Mouse (Mus musculus): ENCODE data around the gene Rex1bd. TPM values are rescaled to one million over a fixed set of nuclear protein-coding genes. Genes with fewer than 3 reads are reported as not detected.
A peak's percentile ranks its signal among the peaks of the same experiment; 100 is the strongest.

The Rex1bd gene
- polyA plus RNA-seq, 1 experiment from 2014 or later = 138 TPM

DNA sequence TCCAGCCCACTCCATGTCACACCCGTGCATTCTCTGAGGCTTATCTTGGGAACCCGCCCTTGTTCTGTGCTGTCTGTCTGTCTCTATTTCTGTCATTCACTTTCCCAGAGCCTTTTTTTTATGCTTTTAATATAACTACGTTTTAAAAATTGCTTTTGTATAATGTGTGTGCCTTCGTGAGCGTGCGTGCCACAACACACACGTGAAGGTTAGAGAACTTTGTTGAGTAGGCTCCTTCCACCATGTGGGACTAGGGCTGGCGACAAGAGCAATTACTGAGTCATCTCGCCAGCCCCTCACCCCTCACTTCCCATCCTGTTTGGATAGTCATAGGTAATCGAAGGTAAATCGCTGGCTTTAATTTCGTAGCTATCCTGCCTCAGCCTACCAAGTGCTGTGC is 4.0 kb downstream of the Rex1bd start:
- Histone ChIP-seq H3K27ac (replicated peaks; ENCODE audit: low read depth, low read length) (no peak overlapping the region), H3K9ac (ENCODE audit: low read length) (peak overlapping the region; percentile 17; the same call in 1 of the 2 replicates), H3K4me3 (ENCODE audit: low read depth, low read length) (no peak overlapping the region), H3K36me3 (ENCODE audit: control insufficient read depth, insufficient read depth, low read length) (peaks cover 3% of the 10 kb centered on the region; the same call in 1 of the 2 replicates), H3K4me1 (ENCODE audit: control insufficient read depth, insufficient read depth, low read length) (peaks cover 45% of the 10 kb centered on the region), H3K9me3 (ENCODE audit: control insufficient read depth, low read length) (no peaks in the 10 kb centered on the region), H3K27me3 (ENCODE audit: control insufficient read depth, insufficient read depth, low read length) (0 out of 2 replicates have a peak, but pooled peaks cover 2% of the 10 kb centered on the region), H3K4me2 (ENCODE audit: low read depth, severe bottlenecking) (peak overlapping the region; percentile 21; the same call in 1 of the 2 replicates)
- DNase-seq (ENCODE audit: low spot score) = no peak
- WGBS = 30% methylated on average over 12 of the region's 12 CpGs
- ATAC-seq (ENCODE audit: insufficient number of reproducible peaks, low FRiP score, low TSS enrichment, low read depth) = no peak

DNA sequence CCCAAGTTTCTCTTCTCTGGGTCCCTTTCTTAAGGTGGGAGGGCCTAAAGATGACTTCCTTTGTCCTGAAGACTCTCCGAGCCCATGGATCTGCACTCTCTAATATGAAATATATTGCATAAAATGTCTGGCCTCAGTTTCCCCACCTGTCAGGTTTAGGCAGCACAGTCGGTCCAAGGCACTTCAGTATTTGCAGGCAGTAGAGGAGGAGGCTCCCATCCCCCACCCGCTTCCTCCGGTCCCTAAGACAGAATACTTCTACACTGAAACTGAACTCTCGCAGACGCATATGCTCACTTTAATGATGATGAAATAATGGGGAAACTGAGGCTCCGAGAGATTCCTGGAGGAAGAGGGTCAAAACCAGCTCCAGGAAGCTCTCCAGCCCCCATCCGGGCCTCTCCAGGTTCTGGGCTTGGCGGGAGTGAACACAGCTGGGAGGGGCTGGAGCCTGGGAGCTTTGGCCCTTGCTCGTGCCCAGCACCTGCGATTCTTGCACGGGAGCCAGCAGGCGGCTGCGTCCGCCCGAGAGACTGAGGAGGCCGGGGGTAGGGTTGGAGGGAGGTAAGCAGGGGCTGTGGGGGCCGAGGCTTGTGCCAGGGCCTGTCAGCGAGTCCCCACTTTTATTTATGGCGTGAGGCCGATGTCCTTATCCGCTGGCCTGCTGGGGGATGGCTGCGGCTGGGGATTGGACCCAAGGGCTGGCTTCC is 4.6 kb downstream of the Rex1bd start:
- no peak for ATAC-seq (ENCODE audit: insufficient number of reproducible peaks, low FRiP score, low TSS enrichment, low read depth)
- no peaks in the 10 kb centered on the region for H3K9me3 ChIP-seq (ENCODE audit: control insufficient read depth, low read length)
- peak; percentile 58 for DNase-seq (ENCODE audit: low spot score)
- H3K27ac ChIP-seq (replicated peaks; ENCODE audit: low read depth, low read length) = no peak overlapping the region
- H3K4me2 ChIP-seq (ENCODE audit: low read depth, severe bottlenecking) = peak overlapping the region; percentile 21
- no peaks in the 10 kb centered on the region for H3K36me3 ChIP-seq (ENCODE audit: control insufficient read depth, insufficient read depth, low read length)
- H3K4me1 ChIP-seq (ENCODE audit: control insufficient read depth, insufficient read depth, low read length) = peaks cover 45% of the 10 kb centered on the region
- no peak overlapping the region for H3K4me3 ChIP-seq (ENCODE audit: low read depth, low read length)
- 0 out of 2 replicates have a peak, but pooled peaks cover 2% of the 10 kb centered on the region for H3K27me3 ChIP-seq (ENCODE audit: control insufficient read depth, insufficient read depth, low read length)
- WGBS = 9% methylated on average over 23 of the region's 23 CpGs
- peak overlapping the region; percentile 17; the same call in 1 of the 2 replicates for H3K9ac ChIP-seq (ENCODE audit: low read length)

DNA sequence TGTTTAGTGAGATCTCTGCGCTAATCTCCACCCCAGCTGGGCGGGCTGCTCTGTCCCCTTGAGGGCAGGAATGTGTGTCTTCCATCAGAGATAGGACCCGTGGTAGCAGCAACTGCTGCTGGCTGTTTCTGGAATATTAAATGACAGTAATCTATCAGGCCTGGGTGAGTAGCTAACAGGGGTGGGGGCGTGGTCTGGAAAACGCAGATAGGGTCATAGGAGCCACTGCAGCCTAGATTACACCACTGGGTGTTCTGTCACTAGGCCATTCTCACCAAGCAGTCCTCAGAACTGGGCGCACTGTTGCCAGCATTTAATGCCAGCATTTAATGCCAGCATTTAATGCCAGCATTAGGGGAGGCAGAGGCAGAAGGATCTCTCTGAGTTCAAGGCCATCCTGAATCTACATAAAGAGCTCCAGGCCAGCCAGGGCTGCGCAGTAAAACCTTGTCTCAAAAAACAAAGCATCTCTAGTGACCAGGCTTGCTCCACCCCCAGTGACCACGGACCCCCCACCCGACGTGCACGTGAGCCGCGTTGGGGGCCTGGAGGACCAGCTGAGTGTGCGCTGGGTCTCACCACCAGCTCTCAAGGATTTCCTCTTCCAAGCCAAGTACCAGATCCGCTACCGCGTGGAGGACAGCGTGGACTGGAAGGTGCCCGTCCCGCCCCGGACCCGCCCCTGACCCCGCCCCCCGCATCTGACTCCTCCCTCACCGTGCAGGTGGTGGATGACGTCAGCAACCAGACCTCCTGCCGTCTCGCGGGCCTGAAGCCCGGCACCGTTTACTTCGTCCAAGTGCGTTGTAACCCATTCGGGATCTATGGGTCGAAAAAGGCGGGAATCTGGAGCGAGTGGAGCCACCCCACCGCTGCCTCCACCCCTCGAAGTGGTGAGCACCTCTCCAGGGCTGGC is 5.9 kb downstream of the Rex1bd start:
- Histone ChIP-seq H3K4me3 (ENCODE audit: low read depth, low read length) (no peak overlapping the region), H3K4me2 (ENCODE audit: low read depth, severe bottlenecking) (peak overlapping the region; percentile 10; the same call in 1 of the 2 replicates), H3K9me3 (ENCODE audit: control insufficient read depth, low read length) (no peaks in the 10 kb centered on the region), H3K9ac (ENCODE audit: low read length) (no peak overlapping the region), H3K27me3 (ENCODE audit: control insufficient read depth, insufficient read depth, low read length) (peaks cover 4% of the 10 kb centered on the region; the same call in 1 of the 2 replicates), H3K27ac (replicated peaks; ENCODE audit: low read depth, low read length) (no peak overlapping the region), H3K36me3 (ENCODE audit: control insufficient read depth, insufficient read depth, low read length) (no peaks in the 10 kb centered on the region), H3K4me1 (ENCODE audit: control insufficient read depth, insufficient read depth, low read length) (peaks cover 41% of the 10 kb centered on the region)
- DNase-seq (ENCODE audit: low spot score) (no peak), ATAC-seq (ENCODE audit: insufficient number of reproducible peaks, low FRiP score, low TSS enrichment, low read depth) (no peak)
- WGBS = 15% methylated on average over 39 of the region's 39 CpGs

DNA sequence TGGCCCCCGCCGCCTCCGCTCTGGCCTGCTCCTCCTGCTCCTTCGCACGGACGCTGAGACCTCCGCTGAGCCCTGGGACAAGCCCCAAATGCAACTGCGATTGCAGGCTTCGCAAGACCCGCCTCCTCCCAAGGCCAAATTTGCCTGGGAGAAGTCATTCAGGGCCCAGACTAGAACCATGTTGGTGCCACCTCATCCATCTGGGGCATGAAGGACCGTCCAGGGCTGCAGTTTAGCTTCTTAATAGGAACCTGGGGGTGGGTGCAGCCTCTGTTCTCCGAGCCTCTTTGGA is 10.8 kb downstream of the Rex1bd start:
- H3K4me2 ChIP-seq (ENCODE audit: low read depth, severe bottlenecking) = peak overlapping the region; percentile 94
- H3K27ac ChIP-seq (replicated peaks; ENCODE audit: low read depth, low read length) = peak overlapping the region; percentile 4
- no peak for ATAC-seq (ENCODE audit: insufficient number of reproducible peaks, low FRiP score, low TSS enrichment, low read depth)
- peak overlapping the region; percentile 52 for H3K9ac ChIP-seq (ENCODE audit: low read length)
- peak overlapping the region; percentile 72 for H3K4me3 ChIP-seq (ENCODE audit: low read depth, low read length)
- DNase-seq (ENCODE audit: low spot score) = peak; percentile 54
- H3K4me1 ChIP-seq (ENCODE audit: control insufficient read depth, insufficient read depth, low read length) = peaks cover 46% of the 10 kb centered on the region
- no peaks in the 10 kb centered on the region for H3K36me3 ChIP-seq (ENCODE audit: control insufficient read depth, insufficient read depth, low read length)
- 6% methylated on average over 12 of the region's 12 CpGs for WGBS
- H3K9me3 ChIP-seq (ENCODE audit: control insufficient read depth, low read length) = no peaks in the 10 kb centered on the region
- H3K27me3 ChIP-seq (ENCODE audit: control insufficient read depth, insufficient read depth, low read length) = peaks cover 37% of the 10 kb centered on the region

DNA sequence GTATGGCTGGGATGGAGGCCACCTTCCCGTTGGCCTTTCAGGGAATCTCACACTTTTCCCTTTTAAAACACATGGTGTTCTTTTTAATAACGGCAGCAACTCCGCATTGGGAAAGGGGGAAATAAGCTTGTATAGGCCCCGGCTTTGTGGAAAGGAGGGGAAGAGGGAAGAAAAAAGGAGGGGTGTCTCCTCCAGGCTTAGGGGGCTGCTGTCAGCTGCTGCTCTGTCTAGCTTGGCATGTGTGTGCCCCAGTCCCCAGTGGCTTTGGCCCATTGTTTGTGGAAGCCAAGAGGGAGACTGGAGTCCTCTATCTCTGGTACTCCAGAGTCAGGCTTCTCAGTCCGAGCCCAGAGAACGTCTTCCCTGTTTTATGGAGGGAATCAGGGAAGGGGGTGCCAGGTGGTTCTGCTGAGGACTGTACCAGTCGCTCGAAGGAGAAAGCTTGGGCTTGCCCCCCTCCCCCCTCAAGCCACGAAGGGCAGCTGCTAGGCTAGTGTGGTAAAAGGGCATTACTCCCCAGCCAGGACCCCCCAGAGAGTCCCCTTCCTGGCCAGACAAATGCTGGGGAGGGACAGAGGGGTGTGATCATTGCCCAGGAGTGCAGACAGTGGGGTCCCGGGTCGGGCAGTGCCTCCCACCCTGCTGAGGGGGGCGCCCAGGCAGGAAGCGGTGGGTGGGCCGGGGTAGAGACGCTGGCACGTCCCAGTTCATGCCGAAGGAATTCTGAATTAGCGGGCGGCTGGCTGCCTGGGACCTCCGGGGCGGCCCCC is 11.4 kb downstream of the Rex1bd start:
- Histone ChIP-seq H3K9me3 (ENCODE audit: control insufficient read depth, low read length) (no peaks in the 10 kb centered on the region), H3K9ac (ENCODE audit: low read length) (peak overlapping the region; percentile 75), H3K27ac (replicated peaks; ENCODE audit: low read depth, low read length) (peak overlapping the region; percentile 69), H3K36me3 (ENCODE audit: control insufficient read depth, insufficient read depth, low read length) (no peaks in the 10 kb centered on the region), H3K4me2 (ENCODE audit: low read depth, severe bottlenecking) (peak overlapping the region; percentile 94), H3K27me3 (ENCODE audit: control insufficient read depth, insufficient read depth, low read length) (peaks cover 37% of the 10 kb centered on the region), H3K4me1 (ENCODE audit: control insufficient read depth, insufficient read depth, low read length) (peaks cover 51% of the 10 kb centered on the region), H3K4me3 (ENCODE audit: low read depth, low read length) (peak overlapping the region; percentile 72)
- DNase-seq (ENCODE audit: low spot score) (peak; percentile 52), ATAC-seq (ENCODE audit: insufficient number of reproducible peaks, low FRiP score, low TSS enrichment, low read depth) (no peak)
- 1% methylated on average over 21 of the region's 21 CpGs for WGBS

DNA sequence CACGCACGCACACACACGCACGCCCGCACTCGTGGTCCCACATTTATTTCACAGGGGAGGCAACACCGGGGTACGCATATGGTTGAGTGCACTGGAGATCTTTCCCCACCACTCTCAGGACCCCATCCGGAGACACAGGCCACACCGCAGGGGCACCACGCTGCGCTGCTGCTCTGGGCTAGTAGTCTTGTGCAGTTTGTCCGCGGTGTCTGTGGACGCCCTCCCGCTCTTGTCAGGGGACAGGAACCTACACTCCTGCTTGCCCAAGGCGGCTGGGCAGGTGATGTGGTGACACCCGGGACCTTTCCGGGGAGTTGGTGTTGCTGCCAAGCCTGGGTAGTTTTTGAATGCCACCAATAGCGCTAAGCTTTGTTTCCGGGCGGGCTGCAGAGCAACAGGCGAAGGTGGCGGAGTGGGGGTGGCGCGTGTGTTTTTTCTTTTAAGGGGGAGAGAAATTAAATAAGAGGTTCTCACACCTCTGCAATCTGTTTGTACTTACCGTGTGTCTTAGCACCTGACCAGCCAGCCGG is 12.1 kb downstream of the Rex1bd start:
- Histone ChIP-seq H3K4me1 (ENCODE audit: control insufficient read depth, insufficient read depth, low read length) (peaks cover 58% of the 10 kb centered on the region), H3K36me3 (ENCODE audit: control insufficient read depth, insufficient read depth, low read length) (no peaks in the 10 kb centered on the region), H3K27ac (replicated peaks; ENCODE audit: low read depth, low read length) (peak overlapping the region; percentile 69; the same call in 1 of the 2 replicates), H3K4me2 (ENCODE audit: low read depth, severe bottlenecking) (peak overlapping the region; percentile 94), H3K9ac (ENCODE audit: low read length) (peak overlapping the region; percentile 75), H3K9me3 (ENCODE audit: control insufficient read depth, low read length) (no peaks in the 10 kb centered on the region), H3K27me3 (ENCODE audit: control insufficient read depth, insufficient read depth, low read length) (peaks cover 37% of the 10 kb centered on the region), H3K4me3 (ENCODE audit: low read depth, low read length) (peak overlapping the region; percentile 72)
- DNase-seq (ENCODE audit: low spot score) (peak; percentile 69), ATAC-seq (ENCODE audit: insufficient number of reproducible peaks, low FRiP score, low TSS enrichment, low read depth) (no peak)
- 1% methylated on average over 28 of the region's 28 CpGs for WGBS

DNA sequence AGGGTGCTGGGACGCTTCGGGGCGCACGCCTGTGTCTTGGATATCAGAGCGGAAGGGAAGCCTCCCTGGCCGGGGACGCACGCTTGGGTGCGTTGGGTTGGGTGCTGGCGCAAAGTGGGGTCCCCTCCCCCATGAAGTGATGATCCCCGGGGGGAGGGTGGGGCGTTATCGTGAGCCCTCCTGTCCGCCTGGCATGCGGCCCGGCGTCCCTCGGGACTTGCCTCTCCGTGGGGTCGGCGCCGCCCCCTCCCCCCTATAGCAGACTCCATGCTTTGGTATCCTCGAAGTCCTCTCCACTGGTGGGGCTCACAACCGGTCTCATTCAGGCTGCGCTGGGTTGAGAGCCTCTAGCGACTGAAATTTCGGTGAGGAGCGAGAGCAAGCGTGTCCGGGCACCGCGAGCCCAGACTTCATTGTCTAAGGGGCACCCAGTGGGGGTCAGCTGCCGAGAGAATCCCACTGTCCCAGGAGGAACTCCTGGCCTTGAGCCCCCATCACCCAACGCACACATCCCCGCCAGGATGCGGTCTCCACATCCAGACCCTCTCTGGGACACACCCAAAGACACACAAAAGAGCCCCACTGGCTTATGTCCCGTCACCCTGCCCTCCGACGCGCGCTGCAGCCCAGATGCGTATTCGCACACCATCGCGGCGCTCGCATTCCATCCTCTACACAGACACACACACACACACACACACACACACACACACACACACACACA is 12.7 kb downstream of the Rex1bd start:
- Histone ChIP-seq H3K9ac (ENCODE audit: low read length) (peak overlapping the region; percentile 75), H3K4me2 (ENCODE audit: low read depth, severe bottlenecking) (peak overlapping the region; percentile 94), H3K9me3 (ENCODE audit: control insufficient read depth, low read length) (no peaks in the 10 kb centered on the region), H3K27me3 (ENCODE audit: control insufficient read depth, insufficient read depth, low read length) (peaks cover 37% of the 10 kb centered on the region), H3K27ac (replicated peaks; ENCODE audit: low read depth, low read length) (peak overlapping the region; percentile 56), H3K4me3 (ENCODE audit: low read depth, low read length) (peak overlapping the region; percentile 72), H3K36me3 (ENCODE audit: control insufficient read depth, insufficient read depth, low read length) (no peaks in the 10 kb centered on the region), H3K4me1 (ENCODE audit: control insufficient read depth, insufficient read depth, low read length) (peaks cover 64% of the 10 kb centered on the region)
- ATAC-seq (ENCODE audit: insufficient number of reproducible peaks, low FRiP score, low TSS enrichment, low read depth) = no peak
- 1% methylated on average over 47 of the region's 47 CpGs for WGBS
- peak; percentile 64 for DNase-seq (ENCODE audit: low spot score)
